Mouse (Mus musculus) megakaryocyte, embryonic 14.5 days (primary cell): ENCODE data around the gene Olfr1436. TPM values are rescaled to one million over a fixed set of nuclear protein-coding genes. Genes with fewer than 3 reads are reported as not detected.
"Not testable (repeated sequence)": the region's sequence is repeated elsewhere in the genome, so short reads cannot be mapped to it uniquely, and the experiment has no call there.

ENCODE experiments used
- H3K27me3 ChIP-seq: replicated peaks from 2 replicates; pipeline ENCODE3; 2012; ENCODE audit warnings: inconsistent platforms
- H3K36me3 ChIP-seq: replicated peaks from 2 replicates; pipeline ENCODE3; 2012; ENCODE audit warnings: low read length, inconsistent platforms, mixed read lengths
- H3K4me1 ChIP-seq: 2 replicates; pipeline ENCODE4 v1.6.1; 2012; ENCODE audit warnings: inconsistent platforms
- H3K4me3 ChIP-seq: replicated peaks from 2 replicates; pipeline ENCODE3; 2012; ENCODE audit warnings: moderate library complexity, mild to moderate bottlenecking, inconsistent platforms
- H3K9me3 ChIP-seq: 2 replicates; pipeline ENCODE4 v1.6.1; 2012; ENCODE audit warnings: inconsistent platforms
- FLI1 ChIP-seq: IDR thresholded peaks from 2 replicates; pipeline ENCODE4 v1.6.1; 2012; ENCODE audit warnings: low read length, inconsistent platforms, mixed read lengths
- GATA1 ChIP-seq: IDR thresholded peaks from 3 replicates; pipeline ENCODE4 v1.6.1; 2012; ENCODE audit warnings: mixed read lengths, low read length, inconsistent platforms, borderline replicate concordance
- polyA plus RNA-seq: library from polyadenylated mRNA; stranded (reverse); fragments of >175 nt; gene quantifications from 2 replicates; pipeline ENCODE4 v1.2.3, GENCODE M21; 2012; ENCODE audit warnings: low replicate concordance; ENCODE audit not compliant: insufficient read depth

Gene Olfr1436
- not detected in 2 replicates for polyA plus RNA-seq

GRCm38 (mm10) chr19:12299030-12299429, at the start of gene Olfr1436:
TSS of gene Olfr1436 (minus strand) at chr19:12299130.
- not testable (repeated sequence) for H3K4me3 ChIP-seq, H3K27me3 ChIP-seq, H3K4me1 ChIP-seq, H3K36me3 ChIP-seq, H3K9me3 ChIP-seq

- Histone ChIP-seq H3K4me1 (no peaks in the 10 kb centered on the region), H3K4me3 (no peak within 1 kb of the TSS), H3K36me3 (no peaks in the 10 kb centered on the region), H3K9me3 (no peaks in the 10 kb centered on the region), H3K27me3 (no peaks in the 10 kb centered on the region)
- no peak for TF ChIP-seq FLI1
- no peak for TF ChIP-seq GATA1
Measured at GRCm38 (mm10) chr19:12335810-12336209, 36.9 kb upstream of the Olfr1436 start, which contains the start of gene Olfr1438-ps1. TSS of gene Olfr1438-ps1 (minus strand) at chr19:12335910.

- no peaks in the 10 kb centered on the region for H3K36me3 ChIP-seq
- no peak for TF ChIP-seq FLI1
- TF ChIP-seq GATA1, result no peak
Measured at GRCm38 (mm10) chr19:12325001-12325400, 26.1 kb upstream of the Olfr1436 start, which contains the start of gene Olfr1437. TSS of gene Olfr1437 (minus strand) at chr19:12325101.

GRCm38 (mm10) chr19:12292979-12293378, 6.0 kb downstream of the Olfr1436 start:
- Histone ChIP-seq H3K4me1 (no peaks in the 10 kb centered on the region), H3K36me3 (no peaks in the 10 kb centered on the region), H3K9me3 (no peaks in the 10 kb centered on the region), H3K4me3 (no peak overlapping the region), H3K27me3 (no peaks in the 10 kb centered on the region)
- TF ChIP-seq FLI1 (no peak), GATA1 (no peak)

More at GRCm38 (mm10) chr19:12325001-12325400, 26.1 kb upstream of the Olfr1436 start, which contains the start of gene Olfr1437:
- H3K27me3 ChIP-seq, result no peaks in the 10 kb centered on the region
- no peaks in the 10 kb centered on the region for H3K9me3 ChIP-seq
- no peak within 1 kb of the TSS for H3K4me3 ChIP-seq
- no peaks in the 10 kb centered on the region for H3K4me1 ChIP-seq

- TF ChIP-seq GATA1 (no peak), FLI1 (no peak)
- no peaks in the 10 kb centered on the region for H3K27me3 ChIP-seq
- no peaks in the 10 kb centered on the region for H3K9me3 ChIP-seq
- H3K4me3 ChIP-seq, result peak within 1 kb of the TSS; percentile 3
- no peaks in the 10 kb centered on the region for H3K36me3 ChIP-seq
- no peaks in the 10 kb centered on the region for H3K4me1 ChIP-seq
Measured at GRCm38 (mm10) chr19:12279554-12279953, 19.4 kb downstream of the Olfr1436 start, which contains the start of gene Olfr1434. TSS of gene Olfr1434 (plus strand) at chr19:12279854.

GRCm38 (mm10) chr19:12260732-12261131, 38.2 kb downstream of the Olfr1436 start, which contains the start of gene Olfr235:
TSS of gene Olfr235 (plus strand) at chr19:12261032.
- Histone ChIP-seq H3K36me3 (no peaks in the 10 kb centered on the region), H3K4me3 (no peak within 1 kb of the TSS), H3K4me1 (no peaks in the 10 kb centered on the region), H3K27me3 (no peaks in the 10 kb centered on the region), H3K9me3 (no peaks in the 10 kb centered on the region)
- TF ChIP-seq GATA1, result no peak
- no peak for TF ChIP-seq FLI1

Other genes starting within 250 kb of the Olfr1436 start
- gene Olfr1424, start 236.4 kb downstream of the Olfr1436 start, polyA plus RNA-seq, result not detected in 2 replicates
- gene Olfr1425, start 221.4 kb downstream of the Olfr1436 start, polyA plus RNA-seq, result not detected in 2 replicates
- gene Olfr1426, start 207.1 kb downstream of the Olfr1436 start, polyA plus RNA-seq, result not detected in 2 replicates
- gene Olfr1427, start 195.8 kb downstream of the Olfr1436 start, polyA plus RNA-seq, result not detected in 2 replicates
- not detected in 2 replicates for gene Olfr1428, start 183.2 kb downstream of the Olfr1436 start, polyA plus RNA-seq
- not detected in 2 replicates for gene Olfr76, start 175.9 kb downstream of the Olfr1436 start, polyA plus RNA-seq
- gene Olfr1555-ps1, start 129.0 kb downstream of the Olfr1436 start, polyA plus RNA-seq, result not detected in 2 replicates
- not detected in 2 replicates for gene Olfr1431, start 98.5 kb downstream of the Olfr1436 start, polyA plus RNA-seq
- not detected in 2 replicates for gene Olfr1432, start 66.5 kb downstream of the Olfr1436 start, polyA plus RNA-seq
- not detected in 2 replicates for gene Olfr262, start 57.5 kb downstream of the Olfr1436 start, polyA plus RNA-seq
- not detected in 2 replicates for gene Olfr235, start 38.1 kb downstream of the Olfr1436 start, polyA plus RNA-seq
- gene Olfr1434, start 19.3 kb downstream of the Olfr1436 start, polyA plus RNA-seq, result not detected in 2 replicates
- gene Olfr1437, start 26.0 kb upstream of the Olfr1436 start, polyA plus RNA-seq, result not detected in 2 replicates
- not detected in 2 replicates for gene Olfr1438-ps1, start 36.8 kb upstream of the Olfr1436 start, polyA plus RNA-seq
- gene Olfr1440, start 88.1 kb upstream of the Olfr1436 start, polyA plus RNA-seq, result not detected in 2 replicates
- gene Olfr1441, start 118.3 kb upstream of the Olfr1436 start, polyA plus RNA-seq, result not detected in 2 replicates
- not detected in 2 replicates for gene Pfpl, start 128.8 kb upstream of the Olfr1436 start, polyA plus RNA-seq
- gene Mpeg1, start 161.6 kb upstream of the Olfr1436 start, polyA plus RNA-seq, result 6.5 TPM in 1 of 2 replicates, not detected in the other
- 1.9 and 2.5 TPM in 2 replicates for gene Dtx4, start 202.3 kb upstream of the Olfr1436 start, polyA plus RNA-seq
- 1.7 TPM in 1 of 2 replicates, not detected in the other for gene Fam111a, start 246.6 kb upstream of the Olfr1436 start, polyA plus RNA-seq